Mouse (Mus musculus) inflammation-experienced regulatory T-cells (primary cell): ENCODE data around the gene Ptpn18. TPM values are rescaled to one million over a fixed set of nuclear protein-coding genes. Genes with fewer than 3 reads are reported as not detected.

Source experiments
- polyA plus RNA-seq, 2 experiments: library from polyadenylated mRNA; unstranded; fragments of 100-300 nt; shearing (Covaris generic); gene quantifications; one replicate each; pipeline ENCODE4 v1.2.1; 2017

Gene Ptpn18
- 100 to 1,000 TPM; 256 to 264 TPM for polyA plus RNA-seq

DNA sequence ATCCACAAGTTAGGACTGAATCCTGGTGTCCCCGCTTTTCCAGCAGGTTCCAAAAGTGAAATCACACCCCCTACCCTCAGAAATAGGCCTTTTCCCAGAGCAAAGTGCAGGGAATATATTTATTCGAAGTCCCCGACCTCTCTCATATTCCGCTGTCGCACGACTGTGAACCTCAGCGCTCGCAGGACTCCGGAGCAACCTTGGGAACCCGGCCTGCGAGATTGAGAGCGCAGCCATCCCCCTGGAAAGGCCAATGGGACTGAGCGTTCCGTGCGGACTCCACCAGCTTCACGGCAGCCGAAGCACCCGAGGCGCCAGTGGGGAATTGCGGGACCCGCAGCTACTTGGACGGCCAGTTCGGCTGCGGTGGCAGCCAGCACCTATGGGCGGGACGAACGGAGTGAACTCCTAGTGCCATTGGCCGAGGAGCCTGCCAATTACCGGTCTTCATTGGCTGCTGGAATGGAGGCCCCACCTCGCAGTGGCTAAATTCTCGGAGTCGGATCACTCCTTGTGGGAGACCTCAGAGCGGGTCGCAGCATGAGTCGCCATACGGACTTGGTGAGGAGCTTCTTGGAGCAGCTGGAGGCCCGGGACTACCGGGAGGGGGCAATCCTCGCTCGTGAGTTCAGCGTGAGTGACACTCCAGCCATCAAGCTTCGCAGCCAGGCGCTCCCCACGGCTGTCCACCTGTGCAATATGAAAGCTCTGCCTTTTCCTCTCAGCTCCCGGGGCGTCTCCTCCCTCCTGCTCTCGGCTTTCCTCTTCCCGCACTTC lies at the start of gene Ptpn18:
Gene Ptpn18, plus strand, starts transcription at position 479 of the 777 bp plus-strand sequence.

DNA sequence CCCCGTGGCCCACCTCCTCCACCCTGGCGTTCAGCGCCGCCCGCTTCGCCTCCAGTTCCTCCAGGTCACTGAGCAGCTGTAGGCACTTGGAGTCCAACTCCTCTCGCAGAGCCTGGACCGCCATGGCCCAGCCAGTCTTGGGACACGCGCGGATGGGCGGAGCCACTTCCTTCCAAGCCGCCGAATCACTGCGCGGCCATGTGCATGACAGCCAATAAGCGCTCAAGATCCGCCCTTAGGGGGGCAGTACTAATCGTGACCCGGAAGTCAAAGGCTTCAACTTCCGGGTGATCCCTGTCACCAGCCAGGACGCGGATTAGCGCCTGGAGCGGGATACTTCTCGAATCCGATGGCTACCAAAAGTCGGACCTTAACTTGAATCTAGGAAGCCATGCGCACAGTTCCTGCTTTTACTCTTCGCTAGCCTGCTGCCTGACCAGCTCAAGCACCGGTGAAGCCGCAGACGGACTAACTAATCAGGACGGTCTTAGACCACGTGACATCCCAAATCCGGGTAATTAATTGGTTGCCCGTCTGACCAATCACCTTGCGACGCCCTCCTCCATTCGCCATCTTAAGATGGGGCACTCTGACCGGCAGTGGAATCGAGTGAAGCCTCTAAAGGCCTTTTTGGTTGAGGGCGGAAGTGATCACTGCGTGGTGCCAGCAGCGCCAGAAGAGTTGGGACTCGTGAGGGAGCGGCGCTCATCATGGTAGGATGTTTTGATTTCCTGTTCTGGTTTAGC lies 20.2 kb upstream of the Ptpn18 start, which contains the start of the genes Ccdc115 and Imp4:
Gene Ccdc115, minus strand, starts transcription at position 458 of the 746 bp plus-strand sequence.
Gene Imp4, plus strand, starts transcription at position 637 of the 746 bp plus-strand sequence.

Other genes starting within 250 kb of the Ptpn18 start
- gene Ccdc115, start 20.1 kb upstream of the Ptpn18 start, polyA plus RNA-seq, result 10 to 100 TPM; 51.3 to 59.2 TPM
- 100 to 1,000 TPM; 134 to 140 TPM for gene Imp4, start 19.9 kb upstream of the Ptpn18 start, polyA plus RNA-seq
- not detected for gene Prss39, start 38.6 kb downstream of the Ptpn18 start, polyA plus RNA-seq
- not detected for gene Cfc1, start 75.9 kb downstream of the Ptpn18 start, polyA plus RNA-seq
- under 1 TPM in 1 of 2 experiments, not detected in 1; 0.20 TPM for gene Prss40, start 101.2 kb downstream of the Ptpn18 start, polyA plus RNA-seq
- gene Amer3, start 119.9 kb downstream of the Ptpn18 start, polyA plus RNA-seq, result 1 to 10 TPM in 1 of 2 experiments, under 1 TPM in 1; 0.34 to 1.7 TPM